Mouse (Mus musculus) cerebellum, adult 2 months (tissue): ENCODE data around the gene Cntnap2. TPM values are rescaled to one million over a fixed set of nuclear protein-coding genes. Genes with fewer than 3 reads are reported as not detected.

ENCODE experiments used
- DNase-seq, 2 experiments: peaks; one replicate each; pipeline ENCODE4 v3.0.0; 2021
- H3K27ac ChIP-seq: fragments of 200-500 bp; 2 replicates; pipeline ENCODE4 v1.5.1; 2012; ENCODE audit warnings: low read length, control low read depth, inconsistent platforms; ENCODE audit not compliant: insufficient read depth
- H3K27me3 ChIP-seq: fragments of 200-500 bp; 2 replicates; pipeline ENCODE4 v1.6.1; 2012; ENCODE audit warnings: inconsistent platforms, mild to moderate bottlenecking, low read length, moderate library complexity; ENCODE audit not compliant: control insufficient read depth, insufficient read depth
- H3K4me1 ChIP-seq: fragments of 200-500 bp; 2 replicates; pipeline ENCODE4 v1.6.1; 2011; ENCODE audit warnings: low read length; ENCODE audit not compliant: control insufficient read depth, insufficient read depth
- H3K4me3 ChIP-seq: fragments of 200-500 bp; replicated peaks from 2 replicates; pipeline ENCODE3; 2011; ENCODE audit warnings: mild to moderate bottlenecking, low read depth, low read length, control low read depth; ENCODE audit not compliant: insufficient read depth
- CTCF ChIP-seq: fragments of 200-500 bp; IDR thresholded peaks from 2 replicates; pipeline ENCODE4 v1.5.1; 2011; ENCODE audit warnings: low read depth, mild to moderate bottlenecking, control low read depth, low read length, moderate library complexity, borderline replicate concordance; ENCODE audit not compliant: insufficient read depth
- POLR2A ChIP-seq: fragments of 200-500 bp; IDR thresholded peaks from 2 replicates; pipeline ENCODE4 v1.6.1; 2011; ENCODE audit warnings: low read length, control low read depth, borderline replicate concordance; ENCODE audit not compliant: insufficient read depth
- WGBS: fragments of 180-500 bp; shearing (Covaris S2); methylation state at CpG from one replicate; pipeline ENCODE4 v1.1.7; 2018; 5-methylcytosine and 5-hydroxymethylcytosine counted together
- polyA plus RNA-seq: library from polyadenylated mRNA; depleted of rRNA; stranded (reverse); fragments of >200 nt; gene quantifications from 2 replicates; pipeline ENCODE4 v1.2.3, GENCODE M21; 2012

Gene Cntnap2
- polyA plus RNA-seq, 1 experiment: 32.4 TPM

GRCm38 (mm10) chr6:46205531-46205930 lies 1146.4 kb downstream of the Cntnap2 start:
- TF ChIP-seq POLR2A (no peak), CTCF (no peak)
- Histone ChIP-seq H3K27me3 (no peaks in the 10 kb centered on the region), H3K4me3 (no peak overlapping the region), H3K4me1 (no peaks in the 10 kb centered on the region; the same call in 1 of the 2 replicates), H3K27ac (no peak overlapping the region)
- peak; percentile 54 to 83 for DNase-seq
- 6% methylated on average over 2 of the region's 2 CpGs for WGBS

GRCm38 (mm10) chr6:46232889-46233288 lies 1173.7 kb downstream of the Cntnap2 start:
- Histone ChIP-seq H3K4me1 (no peaks in the 10 kb centered on the region), H3K27ac (no peak overlapping the region), H3K27me3 (no peaks in the 10 kb centered on the region), H3K4me3 (no peak overlapping the region)
- WGBS: 93% methylated on average over 1 of the region's 1 CpGs
- TF ChIP-seq CTCF (no peak), POLR2A (no peak)
- no peak for DNase-seq

GRCm38 (mm10) chr6:46240349-46240748 lies 1181.2 kb downstream of the Cntnap2 start:
- 84% methylated on average over 2 of the region's 2 CpGs for WGBS
- no peaks in the 10 kb centered on the region for H3K4me1 ChIP-seq
- no peak overlapping the region for H3K4me3 ChIP-seq
- no peak for TF ChIP-seq POLR2A
- no peak for TF ChIP-seq CTCF
- DNase-seq: no peak
- no peak overlapping the region for H3K27ac ChIP-seq
- H3K27me3 ChIP-seq: no peaks in the 10 kb centered on the region; the same call in 1 of the 2 replicates

GRCm38 (mm10) chr6:46263171-46263570 lies 1204.0 kb downstream of the Cntnap2 start:
- no peaks in the 10 kb centered on the region for H3K27me3 ChIP-seq
- 7% methylated on average over 1 of the region's 1 CpGs for WGBS
- TF ChIP-seq POLR2A (no peak), CTCF (no peak)
- H3K4me1 ChIP-seq: no peaks in the 10 kb centered on the region
- DNase-seq: peak; percentile 51 to 78
- H3K27ac ChIP-seq: no peak overlapping the region
- H3K4me3 ChIP-seq: no peak overlapping the region

GRCm38 (mm10) chr6:46346946-46347345 lies 1287.8 kb downstream of the Cntnap2 start:
- Histone ChIP-seq H3K27me3 (no peaks in the 10 kb centered on the region), H3K4me3 (no peak overlapping the region), H3K27ac (no peak overlapping the region), H3K4me1 (no peaks in the 10 kb centered on the region)
- TF ChIP-seq CTCF (no peak), POLR2A (no peak)
- no peak for DNase-seq
- 65% methylated on average over 5 of the region's 5 CpGs for WGBS

GRCm38 (mm10) chr6:46361091-46361490 lies 1301.9 kb downstream of the Cntnap2 start:
- H3K4me1 ChIP-seq: no peaks in the 10 kb centered on the region
- WGBS: 82% methylated on average over 2 of the region's 2 CpGs
- TF ChIP-seq POLR2A: no peak
- TF ChIP-seq CTCF: no peak
- no peak for DNase-seq
- no peaks in the 10 kb centered on the region for H3K27me3 ChIP-seq
- no peak overlapping the region for H3K4me3 ChIP-seq
- H3K27ac ChIP-seq: no peak overlapping the region

GRCm38 (mm10) chr6:46362156-46362555 lies 1303.0 kb downstream of the Cntnap2 start:
- H3K4me1 ChIP-seq: no peaks in the 10 kb centered on the region
- WGBS: 33% methylated on average over 1 of the region's 1 CpGs
- no peak overlapping the region for H3K4me3 ChIP-seq
- TF ChIP-seq POLR2A (no peak), CTCF (no peak)
- peak in 1 of 2 experiments; percentile 29 for DNase-seq
- H3K27me3 ChIP-seq: no peaks in the 10 kb centered on the region
- no peak overlapping the region for H3K27ac ChIP-seq

- no peak overlapping the region for H3K4me3 ChIP-seq
- no peaks in the 10 kb centered on the region for H3K27me3 ChIP-seq
- no peak overlapping the region for H3K27ac ChIP-seq
- peak; percentile 30 to 83 for DNase-seq
- 53% methylated on average over 2 of the region's 2 CpGs for WGBS
- TF ChIP-seq CTCF (no peak), POLR2A (no peak)
- H3K4me1 ChIP-seq: no peaks in the 10 kb centered on the region
Measured at GRCm38 (mm10) chr6:46398725-46399589, 1339.8 kb downstream of the Cntnap2 start.
